Mouse (Mus musculus): ENCODE data around the gene Iqsec1. TPM values are rescaled to one million over a fixed set of nuclear protein-coding genes. Genes with fewer than 3 reads are reported as not detected.

The Iqsec1 gene
- total and polyA plus RNA-seq, 2 experiments = 8.9 to 69.3 TPM

- 96% methylated on average over 2 of the region's 2 CpGs for WGBS
- no peak overlapping the region for H3K9ac ChIP-seq (ENCODE audit: low read depth, low read length)
- no peaks in the 10 kb centered on the region for H3K27me3 ChIP-seq (ENCODE audit: control insufficient read depth, insufficient read depth, low read length)
- H3K27ac ChIP-seq (replicated peaks; ENCODE audit: insufficient read depth, low read depth, low read length) = no peak overlapping the region
- TF ChIP-seq CTCF (IDR thresholded peaks at IDR 0.05; ENCODE audit: low read depth, low read length) (no peak), POLR2A (IDR thresholded peaks at IDR 0.05; ENCODE audit: extremely low read depth, insufficient read depth, low read length) (no peak)
- H3K36me3 ChIP-seq (ENCODE audit: control insufficient read depth, insufficient read depth, low read length) = no peaks in the 10 kb centered on the region
- H3K4me3 ChIP-seq (ENCODE audit: insufficient read depth, low read depth, low read length) = no peak overlapping the region
- no peak for DNase-seq (ENCODE audit: extremely low read depth, low read depth, low spot score)
- H3K4me1 ChIP-seq (ENCODE audit: control insufficient read depth, insufficient read depth, low read length) = no peaks in the 10 kb centered on the region
- no peaks in the 10 kb centered on the region for H3K79me2 ChIP-seq (ENCODE audit: control insufficient read depth, insufficient read depth, low read length)
Measured at GRCm38 (mm10) chr6:90764753-90765152, 223.7 kb downstream of the Iqsec1 start.

- no peaks in the 10 kb centered on the region for H3K79me2 ChIP-seq (ENCODE audit: control insufficient read depth, insufficient read depth, low read length)
- no peaks in the 10 kb centered on the region for H3K4me1 ChIP-seq (ENCODE audit: control insufficient read depth, insufficient read depth, low read length)
- H3K27ac ChIP-seq (replicated peaks; ENCODE audit: insufficient read depth, low read depth, low read length) = no peak overlapping the region
- 76% methylated on average over 18 of the region's 18 CpGs for WGBS
- H3K4me3 ChIP-seq (ENCODE audit: insufficient read depth, low read depth, low read length) = peak overlapping the region; percentile 13; the same call in 1 of the 2 replicates
- H3K27me3 ChIP-seq (ENCODE audit: control insufficient read depth, insufficient read depth, low read length) = no peaks in the 10 kb centered on the region
- TF ChIP-seq POLR2A (IDR thresholded peaks at IDR 0.05; ENCODE audit: extremely low read depth, insufficient read depth, low read length) = no peak
- no peak for TF ChIP-seq CTCF (IDR thresholded peaks at IDR 0.05; ENCODE audit: low read depth, low read length)
- no peak overlapping the region for H3K9ac ChIP-seq (ENCODE audit: low read depth, low read length)
- DNase-seq (ENCODE audit: extremely low read depth, low read depth, low spot score) = no peak
- no peaks in the 10 kb centered on the region for H3K36me3 ChIP-seq (ENCODE audit: control insufficient read depth, insufficient read depth, low read length)
Measured at GRCm38 (mm10) chr6:90763959-90764591, 224.4 kb downstream of the Iqsec1 start.

- TF ChIP-seq POLR2A (IDR thresholded peaks at IDR 0.05; ENCODE audit: extremely low read depth, insufficient read depth, low read length) (no peak), CTCF (IDR thresholded peaks at IDR 0.05; ENCODE audit: low read depth, low read length) (no peak)
- H3K4me1 ChIP-seq (ENCODE audit: control insufficient read depth, insufficient read depth, low read length) = no peaks in the 10 kb centered on the region
- H3K4me3 ChIP-seq (ENCODE audit: insufficient read depth, low read depth, low read length) = no peak overlapping the region
- WGBS = 74% methylated on average over 4 of the region's 4 CpGs
- H3K79me2 ChIP-seq (ENCODE audit: control insufficient read depth, insufficient read depth, low read length) = no peaks in the 10 kb centered on the region
- H3K9ac ChIP-seq (ENCODE audit: low read depth, low read length) = no peak overlapping the region; the same call in 1 of the 2 replicates
- H3K36me3 ChIP-seq (ENCODE audit: control insufficient read depth, insufficient read depth, low read length) = no peaks in the 10 kb centered on the region
- H3K27me3 ChIP-seq (ENCODE audit: control insufficient read depth, insufficient read depth, low read length) = no peaks in the 10 kb centered on the region
- DNase-seq (ENCODE audit: extremely low read depth, low read depth, low spot score) = peak; percentile 77
- H3K27ac ChIP-seq (replicated peaks; ENCODE audit: insufficient read depth, low read depth, low read length) = no peak overlapping the region
Measured at GRCm38 (mm10) chr6:90763295-90763694, 225.2 kb downstream of the Iqsec1 start.

GRCm38 (mm10) chr6:90762120-90762736 lies 226.3 kb downstream of the Iqsec1 start:
- Histone ChIP-seq H3K27me3 (ENCODE audit: control insufficient read depth, insufficient read depth, low read length) (no peaks in the 10 kb centered on the region), H3K27ac (replicated peaks; ENCODE audit: insufficient read depth, low read depth, low read length) (no peak overlapping the region), H3K9ac (ENCODE audit: low read depth, low read length) (no peak overlapping the region), H3K79me2 (ENCODE audit: control insufficient read depth, insufficient read depth, low read length) (no peaks in the 10 kb centered on the region), H3K36me3 (ENCODE audit: control insufficient read depth, insufficient read depth, low read length) (no peaks in the 10 kb centered on the region), H3K4me1 (ENCODE audit: control insufficient read depth, insufficient read depth, low read length) (no peaks in the 10 kb centered on the region), H3K4me3 (ENCODE audit: insufficient read depth, low read depth, low read length) (no peak overlapping the region)
- no peak for TF ChIP-seq CTCF (IDR thresholded peaks at IDR 0.05; ENCODE audit: low read depth, low read length)
- TF ChIP-seq POLR2A (IDR thresholded peaks at IDR 0.05; ENCODE audit: extremely low read depth, insufficient read depth, low read length) = no peak
- DNase-seq (ENCODE audit: extremely low read depth, low read depth, low spot score) = no peak
- 95% methylated on average over 2 of the region's 2 CpGs for WGBS

GRCm38 (mm10) chr6:90761301-90762056 lies 227.0 kb downstream of the Iqsec1 start:
- WGBS = 95% methylated on average over 4 of the region's 4 CpGs
- no peak for TF ChIP-seq POLR2A (IDR thresholded peaks at IDR 0.05; ENCODE audit: extremely low read depth, insufficient read depth, low read length)
- no peak for TF ChIP-seq CTCF (IDR thresholded peaks at IDR 0.05; ENCODE audit: low read depth, low read length)
- Histone ChIP-seq H3K27ac (replicated peaks; ENCODE audit: insufficient read depth, low read depth, low read length) (no peak overlapping the region), H3K27me3 (ENCODE audit: control insufficient read depth, insufficient read depth, low read length) (no peaks in the 10 kb centered on the region), H3K9ac (ENCODE audit: low read depth, low read length) (no peak overlapping the region), H3K4me3 (ENCODE audit: insufficient read depth, low read depth, low read length) (no peak overlapping the region), H3K79me2 (ENCODE audit: control insufficient read depth, insufficient read depth, low read length) (no peaks in the 10 kb centered on the region), H3K36me3 (ENCODE audit: control insufficient read depth, insufficient read depth, low read length) (no peaks in the 10 kb centered on the region), H3K4me1 (ENCODE audit: control insufficient read depth, insufficient read depth, low read length) (no peaks in the 10 kb centered on the region)
- no peak for DNase-seq (ENCODE audit: extremely low read depth, low read depth, low spot score)
